Mouse (Mus musculus) kidney, postnatal 36 days (tissue): Measurements from ENCODE around the gene Myh9.

Experiments used
- DNase-seq, 2 experiments: peaks; one replicate each; pipeline ENCODE4 v3.0.0; 2021 to 2022; ENCODE audit warnings: mixed read lengths in 2 of 2

Gene Myh9

GRCm38 (mm10) chr15:77827379-77827778 is 14.6 kb downstream of the Myh9 start:
- DNase-seq, result no peak

GRCm38 (mm10) chr15:77825382-77825781 is 16.6 kb downstream of the Myh9 start:
- no peak for DNase-seq

GRCm38 (mm10) chr15:77824321-77824720 is 17.7 kb downstream of the Myh9 start:
- DNase-seq, result no peak

- peak in 1 of 2 experiments; percentile 59 for DNase-seq
Observed at GRCm38 (mm10) chr15:77823634-77824033, 18.3 kb downstream of the Myh9 start.

- no peak for DNase-seq
Observed at GRCm38 (mm10) chr15:77823196-77823595, 18.8 kb downstream of the Myh9 start.

GRCm38 (mm10) chr15:77822671-77823070 is 19.3 kb downstream of the Myh9 start:
- no peak for DNase-seq

GRCm38 (mm10) chr15:77822057-77822466 is 19.9 kb downstream of the Myh9 start:
- peak; percentile 77 to 82 for DNase-seq

- no peak for DNase-seq
Observed at GRCm38 (mm10) chr15:77821424-77821823, 20.6 kb downstream of the Myh9 start.

- no peak for DNase-seq
Observed at GRCm38 (mm10) chr15:77820480-77821163, 21.4 kb downstream of the Myh9 start.

- DNase-seq, result peak; percentile 88 to 93
Observed at GRCm38 (mm10) chr15:77819894-77820387, 22.0 kb downstream of the Myh9 start.

GRCm38 (mm10) chr15:77818556-77819158 is 23.3 kb downstream of the Myh9 start:
- peak in 1 of 2 experiments; percentile 61 for DNase-seq

GRCm38 (mm10) chr15:77817417-77817816 is 24.6 kb downstream of the Myh9 start:
- DNase-seq, result no peak

- no peak for DNase-seq
Observed at GRCm38 (mm10) chr15:77816601-77816950, 25.4 kb downstream of the Myh9 start.

- peak; percentile 60 to 63 for DNase-seq
Observed at GRCm38 (mm10) chr15:77815867-77816600, 25.9 kb downstream of the Myh9 start.

- peak in 1 of 2 experiments; percentile 57 for DNase-seq
Observed at GRCm38 (mm10) chr15:77813639-77814375, 28.2 kb downstream of the Myh9 start.

- no peak for DNase-seq
Observed at GRCm38 (mm10) chr15:77812578-77812977, 29.4 kb downstream of the Myh9 start.

GRCm38 (mm10) chr15:77811099-77811760 is 30.7 kb downstream of the Myh9 start:
- DNase-seq, result no peak

GRCm38 (mm10) chr15:77810416-77811098 is 31.4 kb downstream of the Myh9 start:
- no peak for DNase-seq

- no peak for DNase-seq
Observed at GRCm38 (mm10) chr15:77809434-77809833, 32.5 kb downstream of the Myh9 start.

- no peak for DNase-seq
Observed at GRCm38 (mm10) chr15:77807264-77807585, 34.8 kb downstream of the Myh9 start.

GRCm38 (mm10) chr15:77806565-77807263 is 35.3 kb downstream of the Myh9 start:
- DNase-seq, result no peak
